Mouse (Mus musculus) brain, adult 2 months (tissue): Measurements from ENCODE around the gene Adamtsl3.

Source experiments
- DNase-seq: peaks from one replicate; pipeline ENCODE4 v3.0.0; 2011; ENCODE audit warnings: low read depth, low spot score

Gene Adamtsl3

GRCm38 (mm10) chr7:82335211-82336121 lies at the start of gene Adamtsl3:
TSS of gene Adamtsl3 (plus strand) at chr7:82335694.
- DNase-seq, result peak; percentile 38

GRCm38 (mm10) chr7:82287242-82287641 lies 48.3 kb upstream of the Adamtsl3 start:
- DNase-seq, result no peak

GRCm38 (mm10) chr7:82293441-82293840 lies 42.1 kb upstream of the Adamtsl3 start:
- DNase-seq, result peak; percentile 38

GRCm38 (mm10) chr7:82294083-82294482 lies 41.4 kb upstream of the Adamtsl3 start:
- no peak for DNase-seq

- DNase-seq, result no peak
These were observed 40.9 kb upstream of the Adamtsl3 start for GRCm38 (mm10) chr7:82294611-82295010.

GRCm38 (mm10) chr7:82308398-82308797 lies 27.1 kb upstream of the Adamtsl3 start:
- DNase-seq, result peak; percentile 13

- DNase-seq, result no peak
These were observed 17.0 kb upstream of the Adamtsl3 start for GRCm38 (mm10) chr7:82318515-82318914.

- DNase-seq, result no peak
These were observed 8.9 kb upstream of the Adamtsl3 start for GRCm38 (mm10) chr7:82326616-82327015.

- no peak for DNase-seq
These were observed 8.3 kb upstream of the Adamtsl3 start for GRCm38 (mm10) chr7:82327201-82327600.

- DNase-seq, result no peak
These were observed 7.6 kb upstream of the Adamtsl3 start for GRCm38 (mm10) chr7:82327881-82328280.

GRCm38 (mm10) chr7:82329831-82330230 lies 5.7 kb upstream of the Adamtsl3 start:
- no peak for DNase-seq

GRCm38 (mm10) chr7:82330860-82331259 lies 4.6 kb upstream of the Adamtsl3 start:
- no peak for DNase-seq

GRCm38 (mm10) chr7:82334000-82334399 lies 1.5 kb upstream of the Adamtsl3 start:
- no peak for DNase-seq

- peak; percentile 16 for DNase-seq
These were observed 638 bp downstream of the Adamtsl3 start for GRCm38 (mm10) chr7:82336132-82336531.

- DNase-seq, result no peak
These were observed 2.6 kb downstream of the Adamtsl3 start for GRCm38 (mm10) chr7:82338121-82338520.

- no peak for DNase-seq
These were observed 3.0 kb downstream of the Adamtsl3 start for GRCm38 (mm10) chr7:82338532-82338931.

- DNase-seq, result peak; percentile 39
These were observed 3.7 kb downstream of the Adamtsl3 start for GRCm38 (mm10) chr7:82339214-82339613.

- no peak for DNase-seq
These were observed 6.0 kb downstream of the Adamtsl3 start for GRCm38 (mm10) chr7:82341476-82341875.

- DNase-seq, result no peak
These were observed 11.2 kb downstream of the Adamtsl3 start for GRCm38 (mm10) chr7:82346706-82347105.

GRCm38 (mm10) chr7:82349796-82350195 lies 14.3 kb downstream of the Adamtsl3 start:
- DNase-seq, result no peak

- DNase-seq, result no peak
These were observed 14.9 kb downstream of the Adamtsl3 start for GRCm38 (mm10) chr7:82350421-82350820.

- no peak for DNase-seq
These were observed 23.7 kb downstream of the Adamtsl3 start for GRCm38 (mm10) chr7:82359146-82359545.

GRCm38 (mm10) chr7:82359674-82360073 lies 24.2 kb downstream of the Adamtsl3 start:
- DNase-seq, result no peak
